Mouse (Mus musculus): ENCODE data around the gene Mast3. TPM values are rescaled to one million over a fixed set of nuclear protein-coding genes. Genes with fewer than 3 reads are reported as not detected.

The Mast3 gene
- polyA plus RNA-seq, 1 experiment from 2014 or later, result 15.9 TPM

DNA sequence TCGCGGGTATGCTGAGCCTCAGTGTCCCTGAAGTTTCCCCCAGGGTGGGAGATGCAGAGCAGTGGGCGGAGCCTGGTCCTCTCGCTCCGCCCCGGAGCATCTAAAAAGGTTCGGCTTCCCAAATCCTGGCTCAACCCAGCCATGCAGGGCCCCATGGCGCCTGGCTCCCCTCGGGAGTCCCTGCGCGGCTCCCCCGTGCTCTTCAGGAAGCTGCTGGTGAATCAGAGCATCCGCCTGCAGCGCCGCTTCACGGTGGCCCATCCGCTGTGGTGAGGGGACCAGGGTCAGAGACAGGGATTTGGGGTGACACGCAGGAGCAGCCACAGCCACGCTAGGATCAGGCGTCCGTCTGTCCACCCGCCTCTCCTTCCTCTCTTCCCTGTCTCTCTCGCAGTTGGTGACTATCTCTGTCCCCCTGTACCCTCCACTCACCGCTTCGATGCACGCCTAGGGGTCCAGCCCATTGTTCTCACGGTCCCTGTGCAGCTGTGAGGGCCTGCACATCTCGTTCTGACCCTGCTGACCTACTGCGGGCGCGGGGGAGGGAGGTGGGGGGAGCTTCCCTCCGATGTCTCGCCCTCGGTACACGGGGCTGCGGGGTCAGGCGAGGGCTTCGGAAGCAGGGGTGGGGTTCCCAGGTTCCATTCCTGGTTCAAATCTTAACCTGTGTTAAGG lies 61.7 kb downstream of the Mast3 start:
- peaks cover 16% of the 10 kb centered on the region for H3K4me1 ChIP-seq
- H3K4me2 ChIP-seq (replicated peaks), result peak overlapping the region; percentile 57
- no peaks in the 10 kb centered on the region for H3K36me3 ChIP-seq
- H3K4me3 ChIP-seq, result peak overlapping the region; percentile 27; the same call in 1 of the 2 replicates
- no peak overlapping the region for H3K27ac ChIP-seq
- WGBS, result 2% methylated on average over 38 of the region's 38 CpGs
- peaks cover 73% of the 10 kb centered on the region for H3K27me3 ChIP-seq (replicated peaks)
- peak overlapping the region; percentile 47 for H3K9ac ChIP-seq
- ATAC-seq (ENCODE audit: low FRiP score, low read depth), result peak; percentile 38
- no peaks in the 10 kb centered on the region for H3K9me3 ChIP-seq

DNA sequence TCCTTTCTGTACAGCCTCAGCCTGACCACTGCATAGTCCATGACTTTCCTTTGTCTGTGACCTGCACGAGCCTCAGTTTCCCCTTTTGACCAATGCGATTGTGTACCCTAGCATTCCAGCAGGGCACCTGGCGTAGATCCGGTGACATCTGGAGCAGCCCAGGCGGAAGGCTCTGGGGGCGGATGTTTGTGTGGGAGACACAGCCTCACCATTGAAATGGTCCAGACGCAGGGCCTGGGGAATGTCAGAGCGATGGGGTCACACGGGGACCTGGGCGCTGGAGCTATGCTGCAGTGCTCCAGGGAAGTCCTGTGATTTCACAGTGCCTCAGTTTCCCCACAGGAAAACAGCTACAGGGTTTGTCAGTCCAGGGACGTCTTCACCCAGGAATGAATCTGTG lies 62.7 kb downstream of the Mast3 start:
- Histone ChIP-seq H3K27me3 (replicated peaks) (peaks cover 64% of the 10 kb centered on the region), H3K36me3 (no peaks in the 10 kb centered on the region), H3K27ac (no peak overlapping the region), H3K9ac (0 out of 2 replicates have a peak overlapping the region, but pooled peaks have one; percentile 5), H3K4me2 (replicated peaks) (no peak overlapping the region), H3K4me1 (peaks cover 16% of the 10 kb centered on the region), H3K4me3 (no peak overlapping the region), H3K9me3 (no peaks in the 10 kb centered on the region)
- WGBS, result 77% methylated on average over 11 of the region's 11 CpGs
- no peak for ATAC-seq (ENCODE audit: low FRiP score, low read depth)

- Histone ChIP-seq H3K36me3 (no peaks in the 10 kb centered on the region), H3K27ac (no peak overlapping the region), H3K9me3 (no peaks in the 10 kb centered on the region), H3K4me1 (peaks cover 16% of the 10 kb centered on the region), H3K27me3 (replicated peaks) (peaks cover 59% of the 10 kb centered on the region), H3K4me2 (replicated peaks) (no peak overlapping the region), H3K9ac (0 out of 2 replicates have a peak overlapping the region, but pooled peaks have one; percentile 5), H3K4me3 (no peak overlapping the region)
- 61% methylated on average over 5 of the region's 5 CpGs for WGBS
- ATAC-seq (ENCODE audit: low FRiP score, low read depth), result no peak
Measured at GRCm38 (mm10) chr8:70741661-70742060, 63.2 kb downstream of the Mast3 start.

DNA sequence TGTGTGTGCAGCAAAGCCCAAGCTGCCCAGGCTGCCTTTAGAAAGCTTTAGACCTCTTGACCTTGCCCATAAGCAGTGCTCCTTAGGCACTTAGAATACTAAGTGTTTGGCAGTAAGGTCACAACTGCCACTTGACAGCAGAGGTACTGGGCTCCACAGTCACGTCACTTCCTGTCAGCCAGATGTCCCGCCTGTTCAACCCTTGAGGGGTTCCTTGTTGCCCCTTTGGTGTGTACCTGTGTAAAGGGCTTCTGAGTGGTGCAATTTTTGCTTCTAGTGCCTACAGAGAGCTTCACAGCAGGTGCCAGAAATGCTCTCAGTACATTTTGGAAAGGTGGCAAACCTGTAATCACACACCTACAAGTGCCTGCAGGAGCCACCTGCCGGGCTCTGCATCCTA lies 66.6 kb downstream of the Mast3 start:
- H3K27ac ChIP-seq, result no peak overlapping the region
- no peak overlapping the region for H3K4me2 ChIP-seq (replicated peaks)
- peaks cover 4% of the 10 kb centered on the region for H3K4me1 ChIP-seq
- H3K9me3 ChIP-seq, result no peaks in the 10 kb centered on the region
- no peak for ATAC-seq (ENCODE audit: low FRiP score, low read depth)
- peaks cover 26% of the 10 kb centered on the region for H3K27me3 ChIP-seq (replicated peaks)
- 72% methylated on average over 3 of the region's 3 CpGs for WGBS
- no peak overlapping the region for H3K4me3 ChIP-seq
- no peak overlapping the region for H3K9ac ChIP-seq
- no peaks in the 10 kb centered on the region for H3K36me3 ChIP-seq

DNA sequence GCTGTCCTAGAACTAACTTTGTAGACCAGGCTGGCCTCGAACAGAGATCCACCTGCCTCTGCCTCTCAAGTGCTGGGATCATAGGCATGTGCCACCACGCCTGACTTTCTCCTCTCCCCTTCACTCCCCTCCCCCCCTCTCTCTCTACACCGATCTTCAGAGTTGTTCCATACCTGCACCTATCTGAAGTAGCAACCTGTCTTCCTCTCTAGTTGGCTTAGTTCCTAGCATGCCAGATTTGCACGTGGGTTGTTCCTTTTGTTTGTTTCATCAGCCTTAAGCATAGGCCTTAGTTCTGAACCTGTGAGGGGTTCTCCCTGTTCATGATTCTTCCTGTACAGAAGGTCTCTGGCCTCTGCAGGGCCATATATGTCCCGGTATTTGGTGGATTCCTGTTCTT lies 67.1 kb downstream of the Mast3 start:
- Histone ChIP-seq H3K9ac (no peak overlapping the region), H3K4me2 (replicated peaks) (no peak overlapping the region), H3K4me3 (no peak overlapping the region), H3K27me3 (replicated peaks) (peaks cover 26% of the 10 kb centered on the region), H3K4me1 (no peaks in the 10 kb centered on the region), H3K9me3 (no peaks in the 10 kb centered on the region), H3K27ac (no peak overlapping the region), H3K36me3 (no peaks in the 10 kb centered on the region)
- 71% methylated on average over 5 of the region's 5 CpGs for WGBS
- ATAC-seq (ENCODE audit: low FRiP score, low read depth), result no peak

GRCm38 (mm10) chr8:70730956-70731355 lies 73.9 kb downstream of the Mast3 start:
- no peak for ATAC-seq (ENCODE audit: low FRiP score, low read depth)
- Histone ChIP-seq H3K36me3 (no peaks in the 10 kb centered on the region), H3K9ac (no peak overlapping the region), H3K9me3 (no peaks in the 10 kb centered on the region), H3K27ac (no peak overlapping the region), H3K4me1 (no peaks in the 10 kb centered on the region), H3K27me3 (replicated peaks) (peaks cover 59% of the 10 kb centered on the region), H3K4me2 (replicated peaks) (no peak overlapping the region), H3K4me3 (no peak overlapping the region)
- WGBS, result 91% methylated on average over 4 of the region's 4 CpGs

DNA sequence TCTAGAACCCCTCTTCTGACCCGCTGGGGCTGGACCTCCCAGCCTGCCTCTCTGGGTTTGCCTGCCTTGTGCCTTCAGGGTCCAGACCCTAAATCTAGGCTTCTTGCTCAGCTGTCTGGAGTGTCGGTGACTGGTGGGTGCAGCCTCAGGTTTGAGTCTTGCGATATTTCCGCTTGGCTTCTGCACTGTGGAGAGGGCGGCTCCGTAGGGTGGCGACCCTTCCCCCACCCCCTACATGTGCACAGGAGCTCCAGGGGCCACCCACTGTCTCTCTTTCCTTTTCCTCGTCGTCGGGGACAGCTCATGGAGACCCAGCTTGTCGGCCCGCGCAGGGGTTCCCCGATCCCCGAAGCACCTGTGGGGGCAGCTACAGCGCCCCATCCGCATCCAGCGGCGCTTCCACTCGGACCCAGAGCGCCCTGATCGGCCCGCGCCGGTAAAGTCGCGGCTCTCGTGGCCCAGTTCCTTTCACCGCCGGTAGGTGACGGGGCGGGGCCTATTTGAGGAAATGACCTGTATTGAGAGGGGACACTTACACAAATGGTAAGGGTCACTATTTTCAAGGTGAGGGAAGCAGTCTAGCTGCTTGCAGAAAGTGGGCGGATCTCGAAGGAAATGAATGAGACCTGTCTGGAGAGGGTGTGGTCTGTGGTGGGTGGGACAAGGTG lies 74.9 kb downstream of the Mast3 start:
- Histone ChIP-seq H3K9ac (no peak overlapping the region), H3K4me3 (peak overlapping the region; percentile 16; the same call in 1 of the 2 replicates), H3K4me2 (replicated peaks) (peak overlapping the region; percentile 53), H3K27me3 (replicated peaks) (peaks cover 63% of the 10 kb centered on the region), H3K4me1 (no peaks in the 10 kb centered on the region), H3K27ac (no peak overlapping the region), H3K9me3 (no peaks in the 10 kb centered on the region), H3K36me3 (no peaks in the 10 kb centered on the region)
- ATAC-seq (ENCODE audit: low FRiP score, low read depth), result peak; percentile 53; the same call in 1 of the 2 replicates
- whole genome bisulfite sequencing, result 3% methylated on average over 34 of the region's 34 CpGs

Small RNA genes lying within 50 kb of the gene (microRNA-seq; reads per million reads assigned to microRNA genes)
- not detected for gene Mir7240

Other genes starting within 250 kb of the Mast3 start
- 116 TPM in 2 replicates for gene Isyna1, start 210.7 kb downstream of the Mast3 start, polyA plus RNA-seq (2016; fragmentation: Nextera tagmentation; extraction: Ambion mirVana)
- 139 and 144 TPM in 2 replicates for gene Ssbp4, start 196.2 kb downstream of the Mast3 start, polyA plus RNA-seq (2016; fragmentation: Nextera tagmentation; extraction: Ambion mirVana)
- 0.68 and 1.3 TPM in 2 replicates for gene Lrrc25, start 188.9 kb downstream of the Mast3 start, polyA plus RNA-seq (2016; fragmentation: Nextera tagmentation; extraction: Ambion mirVana)
- 0.14 TPM in 1 of 2 replicates, not detected in the other for gene Gdf15, start 172.6 kb downstream of the Mast3 start, polyA plus RNA-seq (2016; fragmentation: Nextera tagmentation; extraction: Ambion mirVana)
- gene Pgpep1, start 144.7 kb downstream of the Mast3 start, polyA plus RNA-seq (2016; fragmentation: Nextera tagmentation; extraction: Ambion mirVana), result 181 and 188 TPM in 2 replicates
- gene Lsm4, start 131.8 kb downstream of the Mast3 start, polyA plus RNA-seq (2016; fragmentation: Nextera tagmentation; extraction: Ambion mirVana), result 264 and 277 TPM in 2 replicates
- gene Jund, start 106.1 kb downstream of the Mast3 start, polyA plus RNA-seq (2016; fragmentation: Nextera tagmentation; extraction: Ambion mirVana), result 248 and 267 TPM in 2 replicates
- 0.06 and 0.16 TPM in 2 replicates for gene Iqcn, start 101.6 kb downstream of the Mast3 start, polyA plus RNA-seq (2016; fragmentation: Nextera tagmentation; extraction: Ambion mirVana)
- gene Gm3336, start 86.5 kb downstream of the Mast3 start, polyA plus RNA-seq (2016; fragmentation: Nextera tagmentation; extraction: Ambion mirVana), result not detected in 2 replicates
- 0.19 and 0.41 TPM in 2 replicates for gene Pde4c, start 81.3 kb downstream of the Mast3 start, polyA plus RNA-seq (2016; fragmentation: Nextera tagmentation; extraction: Ambion mirVana)
- 184 and 199 TPM in 2 replicates for gene Rab3a, start 50.4 kb downstream of the Mast3 start, polyA plus RNA-seq (2016; fragmentation: Nextera tagmentation; extraction: Ambion mirVana)
- gene Mpv17l2, start 44.1 kb downstream of the Mast3 start, polyA plus RNA-seq (2016; fragmentation: Nextera tagmentation; extraction: Ambion mirVana), result 45.0 and 51.2 TPM in 2 replicates
- gene Pik3r2, start 28.3 kb downstream of the Mast3 start, polyA plus RNA-seq (2016; fragmentation: Nextera tagmentation; extraction: Ambion mirVana), result 84.0 and 84.6 TPM in 2 replicates
- not detected in 2 replicates for gene Il12rb1, start 3.4 kb upstream of the Mast3 start, polyA plus RNA-seq (2016; fragmentation: Nextera tagmentation; extraction: Ambion mirVana)
- gene Arrdc2, start 34.7 kb upstream of the Mast3 start, polyA plus RNA-seq (2016; fragmentation: Nextera tagmentation; extraction: Ambion mirVana), result 9.7 and 10.2 TPM in 2 replicates
- 24.8 and 26.4 TPM in 2 replicates for gene Kcnn1, start 58.2 kb upstream of the Mast3 start, polyA plus RNA-seq (2016; fragmentation: Nextera tagmentation; extraction: Ambion mirVana)
- gene Ccdc124, start 68.9 kb upstream of the Mast3 start, polyA plus RNA-seq (2016; fragmentation: Nextera tagmentation; extraction: Ambion mirVana), result 142 and 145 TPM in 2 replicates
- 0.91 and 1.5 TPM in 2 replicates for gene Slc5a5, start 87.7 kb upstream of the Mast3 start, polyA plus RNA-seq (2016; fragmentation: Nextera tagmentation; extraction: Ambion mirVana)
- gene Rpl18a, start 92.4 kb upstream of the Mast3 start, polyA plus RNA-seq (2016; fragmentation: Nextera tagmentation; extraction: Ambion mirVana), result 2,364 and 2,595 TPM in 2 replicates
- 59.3 and 62.6 TPM in 2 replicates for gene Map1s, start 100.9 kb upstream of the Mast3 start, polyA plus RNA-seq (2016; fragmentation: Nextera tagmentation; extraction: Ambion mirVana)

Measured in neural tube, embryonic 12.5 days (tissue).